Mouse (Mus musculus): Measurements from ENCODE around the gene Eif2ak4. TPM values are rescaled to one million over a fixed set of nuclear protein-coding genes. Genes with fewer than 3 reads are reported as not detected.

The Eif2ak4 gene
- 6.9 and 7.6 TPM in 2 replicates for polyA plus RNA-seq (2015; fragmentation: Nextera tagmentation; extraction: Ambion mirVana)

GRCm38 (mm10) chr2:118388341-118389335 lies at the start of gene Eif2ak4:
TSS of gene Eif2ak4 (plus strand) at chr2:118388618.

GRCm38 (mm10) chr2:118372901-118373571 lies 15.4 kb upstream of the Eif2ak4 start, which contains the start of gene Gpr176:
TSS of gene Gpr176 (minus strand) at chr2:118373419.

GRCm38 (mm10) chr2:118479550-118479909 lies 91.1 kb downstream of the Eif2ak4 start, which contains the start of gene Srp14:
TSS of gene Srp14 (minus strand) at chr2:118479711.

Other genes starting within 250 kb of the Eif2ak4 start
- gene Fsip1, start 131.7 kb upstream of the Eif2ak4 start, polyA plus RNA-seq (2015; fragmentation: Nextera tagmentation; extraction: Ambion mirVana) = 2.4 and 3.0 TPM in 2 replicates
- 8.6 and 10.9 TPM in 2 replicates for gene Gpr176, start 15.2 kb upstream of the Eif2ak4 start, polyA plus RNA-seq (2015; fragmentation: Nextera tagmentation; extraction: Ambion mirVana)
- gene Srp14, start 91.1 kb downstream of the Eif2ak4 start, polyA plus RNA-seq (2015; fragmentation: Nextera tagmentation; extraction: Ambion mirVana) = 343 and 352 TPM in 2 replicates
- gene Bmf, start 161.1 kb downstream of the Eif2ak4 start, polyA plus RNA-seq (2015; fragmentation: Nextera tagmentation; extraction: Ambion mirVana) = 1.0 and 1.4 TPM in 2 replicates
- 3.6 and 4.9 TPM in 2 replicates for gene Bub1b, start 209.6 kb downstream of the Eif2ak4 start, polyA plus RNA-seq (2015; fragmentation: Nextera tagmentation; extraction: Ambion mirVana)